Comparison of ENCODE assay signal across 26 mouse cellular contexts in genomic region chr3:126829817-126830216, GRCm38 (mm10).
A peak's percentile ranks its signal among the peaks of the same experiment; 100 is the strongest.
DNase-seq lines count a peak whose midpoint lies in the region; ATAC-seq and TF ChIP-seq lines count a peak whose summit lies in the region.
"Had no signal": no experiment of that assay in that cellular context is flagged by ENCODE, and none has a peak within 500 bp of the region (broad histone marks: within the 10 kb centered on the region; RNA-seq: fewer than 3 reads in every experiment).

No protein-coding gene starts in this region.

- no peak overlapping the region for H3K4me3 ChIP-seq in macrophage (ENCODE audit: inconsistent target)
- H3K4me3 ChIP-seq in midbrain, postnatal 0 days (ENCODE audit: low read depth, low read length): no peak overlapping the region
- H3K4me3 ChIP-seq in hindbrain, embryonic 12.5 days: no peak overlapping the region
- no peak overlapping the region for H3K4me3 ChIP-seq in kidney, embryonic 15.5 days (replicated peaks)
- H3K4me3 ChIP-seq: heart, adult 2 months; heart, embryonic 13.5 days; hindbrain, embryonic 13.5 days; midbrain, embryonic 12.5 days; neural tube, embryonic 12.5 days had no signal

- no peaks in the 10 kb centered on the region for H3K4me1 ChIP-seq in midbrain, postnatal 0 days (ENCODE audit: insufficient read depth, low read length)
- H3K4me1 ChIP-seq in hindbrain, embryonic 12.5 days: no peaks in the 10 kb centered on the region
- H3K4me1 ChIP-seq in kidney, embryonic 15.5 days: 0 out of 2 replicates have a peak, but pooled peaks cover 4% of the 10 kb centered on the region
- H3K4me1 ChIP-seq: midbrain, embryonic 12.5 days; neural tube, embryonic 12.5 days had no signal

- peak; percentile 18 for DNase-seq in retina, postnatal 1 day
- no peak for DNase-seq in retina, embryonic 14.5 days (ENCODE audit: low spot score)
- peak; percentile 14 for DNase-seq in MN1 (ENCODE audit: low spot score)
- no peak for DNase-seq in midbrain, postnatal 0 days (ENCODE audit: low spot score)
- no peak for DNase-seq in cerebellum, adult 9-11 months
- DNase-seq: adrenal gland, adult 8-10 months; cerebellum, adult 18-20 months; cerebellum, postnatal 25 days; embryo, embryonic 11 days; gastrocnemius, postnatal 14 days; heart, adult 2 months; kidney, adult 18-20 months; kidney, postnatal 10 days; right cerebral cortex, adult 18-20 months; right cerebral cortex, postnatal 4 days had no signal

- H3K9ac ChIP-seq in midbrain, postnatal 0 days (replicated peaks; ENCODE audit: low read length, poor library complexity, severe bottlenecking): no peak overlapping the region
- no peak overlapping the region for H3K9ac ChIP-seq in hindbrain, embryonic 12.5 days
- H3K9ac ChIP-seq in kidney, embryonic 15.5 days: no peak overlapping the region
- H3K9ac ChIP-seq: heart, embryonic 13.5 days; hindbrain, embryonic 13.5 days; midbrain, embryonic 12.5 days; neural tube, embryonic 12.5 days had no signal

- H3K27me3 ChIP-seq in midbrain, postnatal 0 days (ENCODE audit: insufficient read depth, low read length): no peaks in the 10 kb centered on the region
- H3K27me3 ChIP-seq in hindbrain, embryonic 12.5 days: no peaks in the 10 kb centered on the region
- no peaks in the 10 kb centered on the region for H3K27me3 ChIP-seq in kidney, embryonic 15.5 days
- H3K27me3 ChIP-seq: heart, embryonic 13.5 days; hindbrain, embryonic 13.5 days; midbrain, embryonic 12.5 days; neural tube, embryonic 12.5 days had no signal

- TF ChIP-seq CTCF in midbrain, postnatal 0 days (IDR thresholded peaks at IDR 0.05): no peak

- ATAC-seq in midbrain, postnatal 0 days (ENCODE audit: low FRiP score): no peak
- no peak for ATAC-seq in hindbrain, embryonic 12.5 days (ENCODE audit: low FRiP score)
- ATAC-seq in kidney, embryonic 15.5 days (replicated peaks; ENCODE audit: low FRiP score): no peak
- ATAC-seq: activated CD4-positive, CD25-positive, alpha-beta regulatory T cell, adult 4 months; forebrain, embryonic 16.5 days; inflammation-experienced regulatory T-cells, adult 6 months; lung, postnatal 0 days had no signal

- WGBS in macrophage (ENCODE audit: missing documents): 34% methylated on average over 2 of the region's 2 CpGs
- WGBS in midbrain, postnatal 0 days: 82% methylated on average over 2 of the region's 2 CpGs
- 86% methylated on average over 2 of the region's 2 CpGs for WGBS in hindbrain, embryonic 12.5 days
- WGBS in kidney, embryonic 15.5 days: 73% methylated on average over 2 of the region's 2 CpGs

- peak overlapping the region; percentile 95 for H3K27ac ChIP-seq in macrophage
- H3K27ac ChIP-seq in midbrain, postnatal 0 days (ENCODE audit: low read depth, low read length): no peak overlapping the region
- H3K27ac ChIP-seq in hindbrain, embryonic 12.5 days: no peak overlapping the region
- H3K27ac ChIP-seq in kidney, embryonic 15.5 days: no peak overlapping the region
- H3K27ac ChIP-seq: heart, adult 2 months; heart, embryonic 13.5 days; hindbrain, embryonic 13.5 days; midbrain, embryonic 12.5 days; neural tube, embryonic 12.5 days had no signal

- no peaks in the 10 kb centered on the region for H3K9me3 ChIP-seq in midbrain, postnatal 0 days (ENCODE audit: low read length)
- no peaks in the 10 kb centered on the region for H3K9me3 ChIP-seq in hindbrain, embryonic 12.5 days (replicated peaks)
- H3K9me3 ChIP-seq in kidney, embryonic 15.5 days (replicated peaks): no peaks in the 10 kb centered on the region
- H3K9me3 ChIP-seq: heart, embryonic 13.5 days; hindbrain, embryonic 13.5 days; midbrain, embryonic 12.5 days; neural tube, embryonic 12.5 days had no signal

- no peaks in the 10 kb centered on the region for H3K79me2 ChIP-seq in macrophage (ENCODE audit: inconsistent target)

- H3K36me3 ChIP-seq in macrophage (ENCODE audit: inconsistent target): no peaks in the 10 kb centered on the region
- no peaks in the 10 kb centered on the region; the same call in 1 of the 2 replicates for H3K36me3 ChIP-seq in midbrain, postnatal 0 days (ENCODE audit: insufficient read depth, low read length)
- H3K36me3 ChIP-seq in hindbrain, embryonic 12.5 days: no peaks in the 10 kb centered on the region
- no peaks in the 10 kb centered on the region for H3K36me3 ChIP-seq in kidney, embryonic 15.5 days
- H3K36me3 ChIP-seq: midbrain, embryonic 12.5 days; neural tube, embryonic 12.5 days had no signal

- no peak overlapping the region for H3K4me2 ChIP-seq in midbrain, postnatal 0 days (ENCODE audit: low read depth, low read length, poor library complexity, severe bottlenecking)
- H3K4me2 ChIP-seq in hindbrain, embryonic 12.5 days (replicated peaks): no peak overlapping the region
- H3K4me2 ChIP-seq in kidney, embryonic 15.5 days: no peak overlapping the region
- H3K4me2 ChIP-seq: heart, embryonic 13.5 days; hindbrain, embryonic 13.5 days; midbrain, embryonic 12.5 days; neural tube, embryonic 12.5 days had no signal

Comparison
In these comparisons a context has a peak if more than half of its experiments do, and no peak if none do; other contexts are left out.
1. DNase-seq: peak in retina, postnatal 1 day (single experiment) and MN1 (single experiment); none in retina, embryonic 14.5 days (single experiment), midbrain, postnatal 0 days (single experiment) and cerebellum, adult 9-11 months (single experiment).